Mouse (Mus musculus) cerebral cortex, adult 2 months (tissue): ENCODE data around the gene Cfap61.

ENCODE experiments used
- WGBS: fragments of 180-500 bp; shearing (Covaris S2); methylation state at CpG from one replicate; pipeline ENCODE4 v1.1.7; 2018; 5-methylcytosine and 5-hydroxymethylcytosine counted together

Cfap61 gene

DNA sequence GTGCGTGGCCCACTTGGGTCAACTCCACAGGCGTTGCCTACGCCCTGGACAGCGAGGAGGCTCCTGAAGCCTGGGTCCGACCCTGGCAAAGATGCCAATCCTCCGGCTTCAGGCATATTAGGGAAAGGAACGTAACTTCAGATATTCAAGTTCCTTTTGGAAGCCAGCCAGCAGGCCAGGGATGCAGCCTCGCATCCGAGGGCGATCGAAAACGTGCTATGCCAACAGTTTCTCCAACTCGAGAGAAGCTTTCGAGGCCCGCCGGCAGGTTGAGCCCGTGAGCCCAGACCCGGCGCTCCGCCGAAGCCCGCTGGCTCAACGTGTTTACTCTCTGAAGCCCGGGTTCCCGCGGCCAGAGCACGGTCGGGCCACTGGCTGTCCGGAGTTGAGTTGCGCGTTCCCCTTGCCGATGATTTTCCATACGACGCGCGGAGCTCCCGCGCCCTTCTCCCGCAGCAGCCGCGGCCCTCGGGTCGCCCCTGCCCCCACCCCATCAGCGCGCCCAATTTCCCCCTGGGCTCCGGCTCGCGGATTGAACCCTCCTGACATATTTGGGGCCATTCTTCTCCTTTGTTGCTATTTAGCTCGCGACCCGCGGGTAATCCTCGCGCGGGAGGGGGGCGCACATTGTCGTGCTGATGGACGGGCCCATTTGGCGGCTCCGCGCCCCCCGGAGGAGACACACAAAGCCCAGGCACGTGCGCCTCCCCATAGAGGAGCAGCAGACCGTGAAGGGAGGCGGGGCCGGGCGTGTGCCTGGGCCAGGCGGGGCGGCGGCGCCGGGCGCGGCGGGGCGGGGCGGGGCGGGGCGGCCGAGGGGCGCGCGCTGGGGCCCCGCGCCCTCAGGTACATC lies 286.7 kb downstream of the Cfap61 start, which contains the start of gene Insm1:
Insm1 (plus strand) TSS at position 846 of the 853 bp plus-strand sequence.
- 2% methylated on average over 77 of the region's 86 CpGs for whole genome bisulfite sequencing

DNA sequence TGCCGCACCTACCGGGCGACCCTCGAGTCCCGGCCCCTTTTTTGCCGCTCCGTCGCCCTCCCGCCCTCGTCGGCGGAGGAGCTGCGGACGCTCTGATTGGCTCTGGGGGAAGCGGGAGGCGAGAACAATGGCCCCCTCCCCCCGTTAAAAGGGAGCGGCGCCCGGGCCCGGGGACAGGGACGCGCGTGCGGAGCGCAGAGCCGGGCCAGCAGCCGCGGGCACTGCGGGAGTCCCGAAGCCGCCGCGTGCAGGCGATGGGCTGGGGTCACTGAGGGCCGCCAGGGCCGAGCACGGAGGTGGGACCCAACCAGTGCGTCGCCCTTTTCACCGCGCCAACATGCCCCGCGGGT lies 287.3 kb downstream of the Cfap61 start:
- WGBS = under 1% methylated on average over 43 of the region's 44 CpGs

DNA sequence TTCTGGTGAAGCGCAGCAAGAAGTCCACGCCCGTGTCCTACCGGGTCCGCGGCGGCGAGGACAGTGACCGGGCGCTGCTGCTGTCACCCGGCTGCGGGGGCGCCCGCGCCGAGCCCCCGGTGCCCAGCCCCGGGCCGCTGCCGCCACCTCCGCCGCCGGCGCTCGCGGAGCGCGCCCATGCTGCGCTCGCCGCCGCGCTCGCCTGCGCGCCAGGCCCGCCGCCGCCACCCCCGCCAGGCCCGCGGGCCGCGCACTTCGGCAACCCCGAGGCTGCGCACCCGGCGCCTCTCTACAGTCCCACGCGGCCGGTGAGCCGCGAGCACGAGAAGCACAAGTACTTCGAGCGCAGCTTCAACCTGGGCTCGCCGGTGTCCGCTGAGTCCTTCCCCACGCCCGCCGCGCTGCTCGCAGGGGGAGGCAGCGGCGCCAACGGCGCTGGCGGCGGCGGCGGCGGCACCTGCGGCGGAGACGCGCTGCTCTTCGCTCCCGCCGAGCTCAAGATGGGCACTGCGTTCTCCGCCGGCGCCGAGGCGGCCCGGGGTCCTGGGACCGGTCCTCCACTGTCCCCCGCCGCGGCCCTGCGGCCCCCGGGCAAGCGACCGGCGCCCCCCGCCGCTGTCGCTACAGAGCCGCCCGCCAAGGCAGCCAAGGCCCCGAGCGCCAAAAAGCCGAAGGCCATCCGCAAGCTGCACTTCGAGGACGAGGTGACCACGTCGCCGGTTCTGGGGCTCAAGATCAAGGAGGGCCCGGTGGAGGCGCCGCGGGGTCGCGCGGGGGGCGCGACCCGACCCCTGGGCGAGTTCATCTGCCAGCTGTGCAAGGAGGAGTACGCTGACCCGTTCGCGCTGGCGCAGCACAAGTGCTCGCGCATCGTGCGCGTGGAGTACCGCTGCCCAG lies 287.9 kb downstream of the Cfap61 start:
- WGBS = 2% methylated on average over 130 of the region's 133 CpGs

DNA sequence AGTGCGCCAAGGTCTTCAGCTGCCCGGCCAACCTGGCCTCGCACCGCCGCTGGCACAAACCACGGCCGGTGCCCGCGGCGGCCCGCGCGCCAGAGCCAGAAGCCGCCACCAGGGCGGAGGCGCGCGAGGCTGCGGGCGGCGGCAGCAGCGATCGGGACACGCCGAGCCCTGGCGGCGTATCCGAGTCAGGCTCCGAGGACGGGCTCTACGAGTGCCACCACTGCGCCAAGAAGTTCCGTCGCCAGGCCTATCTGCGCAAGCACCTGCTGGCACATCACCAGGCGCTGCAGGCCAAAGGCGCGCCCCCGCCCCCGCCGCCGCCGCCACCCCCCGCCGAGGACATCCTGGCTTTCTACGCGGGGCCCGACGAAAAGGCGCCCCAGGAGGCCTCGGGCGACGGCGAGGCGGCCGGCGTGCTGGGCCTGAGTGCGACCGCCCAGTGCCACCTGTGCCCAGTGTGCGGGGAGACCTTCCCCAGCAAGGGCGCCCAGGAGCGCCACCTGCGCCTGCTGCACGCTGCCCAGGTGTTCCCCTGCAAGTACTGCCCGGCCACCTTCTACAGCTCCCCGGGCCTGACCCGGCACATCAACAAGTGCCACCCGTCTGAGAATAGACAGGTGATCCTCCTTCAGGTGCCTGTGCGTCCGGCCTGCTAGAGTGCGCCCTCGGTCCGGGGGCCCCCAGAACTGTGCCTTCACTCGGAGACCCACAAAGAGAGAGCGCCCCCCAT lies 288.8 kb downstream of the Cfap61 start:
- 1% methylated on average over 73 of the region's 75 CpGs for WGBS

DNA sequence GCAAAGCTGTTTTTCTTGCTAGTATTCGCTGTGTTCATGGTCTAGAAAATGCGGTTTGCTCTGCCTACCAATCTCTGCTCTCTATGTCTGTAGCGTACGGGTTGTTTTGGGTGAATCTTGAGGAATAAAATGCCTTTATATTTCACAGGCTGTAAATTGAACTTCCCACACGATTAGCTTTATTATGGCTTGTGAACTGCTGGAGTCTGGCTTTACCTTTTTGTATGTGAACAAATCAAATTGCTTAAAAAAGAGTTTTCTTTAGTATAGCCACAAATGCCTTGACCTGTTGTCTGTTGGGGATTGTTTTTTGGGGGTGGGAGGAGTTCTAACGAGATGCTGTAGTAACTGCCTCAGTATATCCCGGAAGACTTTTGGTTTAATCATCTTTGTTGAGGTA lies 289.6 kb downstream of the Cfap61 start:
- 32% methylated on average over 7 of the region's 7 CpGs for WGBS

DNA sequence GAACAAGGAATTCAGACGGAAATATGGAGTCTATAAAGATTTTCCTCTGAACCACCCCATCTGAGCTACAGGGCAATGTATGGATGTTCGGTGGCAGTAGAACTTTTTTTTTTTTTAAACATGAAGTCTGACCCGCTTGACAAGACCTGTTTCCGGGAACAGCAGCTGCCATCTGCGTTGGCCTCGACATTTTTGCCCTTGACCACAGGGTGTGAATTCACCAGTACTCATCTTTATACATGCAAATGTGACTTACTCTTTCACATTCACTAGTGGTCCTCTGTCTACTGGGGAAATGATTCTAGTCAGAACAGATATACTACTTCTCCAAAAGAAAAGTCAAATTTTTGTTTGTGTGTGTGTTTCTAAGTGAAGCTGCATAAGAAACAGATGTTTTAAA lies 291.2 kb downstream of the Cfap61 start:
- WGBS = 43% methylated on average over 6 of the region's 6 CpGs

DNA sequence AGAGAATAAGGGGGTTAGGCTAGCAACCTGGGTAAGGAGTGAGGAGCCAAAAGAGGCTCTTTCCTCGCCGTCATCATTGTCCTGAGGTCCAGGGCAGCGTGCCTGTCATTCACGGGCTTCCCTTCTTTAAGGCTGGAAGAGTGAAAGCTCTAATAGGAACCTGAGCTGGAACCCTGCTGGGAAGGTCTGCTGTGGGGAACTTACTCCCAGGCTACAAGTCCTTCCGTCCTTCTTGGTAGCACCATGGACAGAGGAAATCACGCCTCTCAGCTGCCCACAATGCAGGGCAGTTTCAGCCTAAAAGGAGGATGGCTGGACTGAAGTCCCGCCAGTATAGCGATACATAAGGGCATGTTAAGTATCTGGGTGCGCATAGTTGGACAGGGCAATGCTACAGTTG lies 291.9 kb downstream of the Cfap61 start:
- WGBS = 59% methylated on average over 9 of the region's 9 CpGs

DNA sequence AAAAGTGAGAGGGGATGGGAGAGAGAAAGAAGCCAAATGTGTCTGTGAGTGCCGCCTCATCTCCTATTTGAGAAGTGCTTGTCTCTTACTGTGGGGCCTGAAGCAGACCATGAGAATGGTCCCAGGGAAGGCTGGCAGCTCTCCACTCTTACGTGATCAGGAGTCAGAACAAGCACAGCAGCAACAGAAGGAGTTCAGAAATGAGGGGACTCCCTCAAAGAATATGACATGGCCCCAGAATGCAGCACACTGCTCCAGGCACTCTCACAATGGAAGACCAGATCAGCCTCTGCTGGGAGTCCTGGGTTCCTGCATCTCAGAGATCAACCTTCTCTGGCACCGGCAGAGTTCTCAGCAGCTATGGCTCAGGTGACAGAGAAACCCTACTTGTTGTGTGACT lies 293.1 kb downstream of the Cfap61 start:
- WGBS = 84% methylated on average over 3 of the region's 3 CpGs

DNA sequence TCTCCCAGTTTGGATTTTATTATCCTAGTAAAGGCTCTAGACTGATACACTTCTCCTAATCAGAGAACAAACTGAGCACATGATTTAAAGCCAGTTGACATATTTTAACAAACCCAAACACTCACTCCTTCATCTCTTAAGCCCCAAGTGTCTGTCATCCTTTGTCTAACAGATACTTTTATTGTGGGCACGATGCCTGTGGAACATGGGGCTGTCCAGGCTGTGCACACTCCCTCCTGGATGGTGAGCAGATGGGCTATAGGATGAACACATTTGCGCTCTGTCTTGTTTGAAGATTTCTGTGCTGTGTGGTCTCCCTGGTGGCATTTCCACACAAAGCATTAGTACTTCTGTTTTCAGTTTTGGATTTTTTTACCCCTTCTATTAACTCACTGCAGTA lies 293.9 kb downstream of the Cfap61 start:
- WGBS = 78% methylated on average over 2 of the region's 2 CpGs

DNA sequence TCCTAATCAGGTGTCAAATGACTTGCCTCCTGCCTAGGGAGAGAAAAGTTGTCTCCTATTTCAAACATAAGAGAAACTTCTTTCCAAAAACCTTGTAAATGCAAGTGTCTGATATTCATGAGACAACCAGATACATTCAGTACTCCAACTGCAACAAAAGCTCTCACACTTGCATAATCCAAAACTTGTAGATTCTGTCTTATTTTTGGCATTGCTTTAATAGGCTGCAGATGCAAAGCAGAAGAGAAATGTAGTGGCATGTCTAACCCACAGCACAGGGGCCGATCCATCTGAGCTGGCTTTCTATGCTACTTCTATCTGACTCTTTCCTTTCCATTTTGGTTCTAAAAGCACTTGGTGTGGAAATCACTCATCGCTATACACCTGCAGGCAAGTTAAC lies 296.9 kb downstream of the Cfap61 start:
- WGBS = 54% methylated on average over 2 of the region's 2 CpGs

DNA sequence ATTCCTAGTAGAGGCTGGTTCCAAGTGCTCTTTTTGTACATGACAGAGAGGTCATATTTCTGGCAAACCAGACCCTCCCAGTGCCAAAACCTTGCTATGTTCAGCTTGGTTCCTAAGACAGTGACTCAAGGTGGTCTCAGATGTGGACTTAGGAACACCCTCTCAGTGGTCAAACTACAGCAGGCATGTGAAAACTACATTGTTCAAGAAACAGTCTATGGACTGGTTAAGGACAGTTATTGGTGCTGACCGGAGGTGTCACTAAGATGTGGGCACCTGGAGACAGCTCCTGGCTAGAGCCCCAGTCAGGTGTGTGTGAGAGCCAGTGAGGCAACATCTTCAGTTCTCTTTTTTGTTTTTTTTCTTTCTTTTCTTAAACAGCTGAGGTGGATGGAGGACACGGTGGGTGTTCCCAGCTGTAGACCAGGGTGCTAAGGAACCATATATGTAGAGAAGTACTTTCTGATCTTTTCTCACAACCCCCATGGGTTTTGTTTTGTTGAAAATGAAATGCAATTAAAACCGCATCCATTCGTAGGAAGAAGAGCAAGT lies 304.7 kb downstream of the Cfap61 start:
- WGBS = 81% methylated on average over 4 of the region's 4 CpGs

DNA sequence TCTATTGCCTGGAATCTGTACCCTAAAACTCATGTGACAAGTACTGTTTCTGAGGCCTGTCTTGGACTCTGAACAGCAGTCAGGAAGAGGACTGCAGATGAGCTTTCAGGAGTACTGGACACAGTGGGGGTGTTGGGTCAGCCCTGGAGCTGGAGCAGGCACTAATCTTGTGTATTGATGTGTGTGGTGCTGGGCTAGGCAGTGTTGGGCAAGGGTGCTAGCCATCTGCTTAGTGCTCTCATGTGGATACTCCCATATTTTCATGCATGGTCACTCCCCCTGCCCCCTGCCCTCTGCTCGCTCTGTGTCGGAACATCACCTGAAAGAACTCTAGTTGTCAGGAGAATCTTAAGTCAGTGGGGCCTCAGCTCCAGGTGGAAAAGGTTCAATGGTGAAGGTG lies 309.5 kb downstream of the Cfap61 start:
- WGBS = 100% methylated on average over 2 of the region's 2 CpGs

DNA sequence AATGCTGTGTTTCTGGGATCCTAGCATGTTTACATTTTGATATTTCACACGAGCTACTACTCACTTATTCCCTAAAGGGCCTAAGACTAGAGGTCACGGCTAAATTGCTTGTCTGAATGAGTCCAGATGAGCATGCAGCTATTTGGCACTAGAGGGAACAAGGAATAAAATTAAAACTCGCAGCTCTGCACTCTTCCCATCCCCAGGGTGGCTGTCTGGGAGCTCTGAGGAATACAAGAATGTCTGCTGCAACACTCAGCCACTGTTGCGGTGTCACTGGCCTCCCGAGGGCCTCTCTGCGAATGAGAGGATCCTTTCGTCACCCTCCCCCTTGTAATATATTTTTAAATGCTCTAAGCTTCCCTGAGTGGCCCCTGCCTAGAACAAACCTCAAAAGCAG lies 310.8 kb downstream of the Cfap61 start:
- 82% methylated on average over 7 of the region's 7 CpGs for WGBS

DNA sequence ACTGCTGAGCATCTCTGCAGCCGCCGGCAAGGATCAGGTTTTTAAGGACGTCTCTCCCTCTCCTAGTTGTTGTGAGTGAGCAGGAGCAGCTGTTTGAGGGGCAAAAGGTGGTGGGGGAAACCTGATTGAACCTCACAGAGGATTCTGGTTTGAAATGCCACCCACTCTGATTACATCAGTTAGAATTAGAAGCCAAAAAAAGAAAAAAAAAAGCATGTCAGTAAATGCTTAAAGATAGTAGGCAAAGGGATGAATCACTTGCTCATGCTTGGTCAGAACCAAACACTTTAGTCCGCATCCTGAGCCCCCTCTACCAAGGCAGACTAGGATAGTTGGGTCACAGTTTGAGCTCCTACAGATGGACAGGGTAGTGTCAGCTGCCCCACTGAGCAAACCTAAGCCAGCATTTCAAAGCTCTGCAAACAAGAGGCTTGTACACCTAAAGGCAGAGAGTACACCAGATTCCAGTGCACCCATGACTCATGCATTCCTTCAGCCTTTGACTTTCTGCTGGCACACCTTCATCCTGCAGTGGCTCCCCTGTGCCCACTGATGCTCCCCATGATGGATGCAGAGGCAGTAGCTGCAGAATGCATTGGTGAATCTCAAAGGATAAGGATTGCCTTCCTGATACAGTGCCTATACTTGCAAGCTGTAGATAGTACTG lies 312.0 kb downstream of the Cfap61 start:
- WGBS = 44% methylated on average over 4 of the region's 4 CpGs

DNA sequence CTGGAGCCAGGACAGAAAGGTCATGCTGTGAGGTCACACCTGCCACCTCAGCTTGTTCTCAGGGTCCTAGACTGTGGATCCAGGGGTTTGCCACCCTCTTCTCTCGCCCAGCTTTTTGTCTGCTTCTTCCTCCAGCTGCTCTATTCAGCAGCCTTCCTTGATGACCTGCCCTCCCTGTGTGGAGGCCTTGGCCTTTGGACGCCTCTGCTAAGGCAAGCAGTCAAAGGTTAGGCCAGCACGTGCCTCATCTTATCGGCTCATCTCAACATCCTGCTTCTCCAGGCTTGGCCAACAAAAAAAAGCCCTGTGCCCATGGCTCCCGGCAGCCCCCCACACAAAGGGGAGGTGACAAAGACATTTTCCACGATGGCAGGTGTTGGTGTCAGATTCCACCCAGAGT lies 313.0 kb downstream of the Cfap61 start:
- WGBS = 70% methylated on average over 6 of the region's 6 CpGs

DNA sequence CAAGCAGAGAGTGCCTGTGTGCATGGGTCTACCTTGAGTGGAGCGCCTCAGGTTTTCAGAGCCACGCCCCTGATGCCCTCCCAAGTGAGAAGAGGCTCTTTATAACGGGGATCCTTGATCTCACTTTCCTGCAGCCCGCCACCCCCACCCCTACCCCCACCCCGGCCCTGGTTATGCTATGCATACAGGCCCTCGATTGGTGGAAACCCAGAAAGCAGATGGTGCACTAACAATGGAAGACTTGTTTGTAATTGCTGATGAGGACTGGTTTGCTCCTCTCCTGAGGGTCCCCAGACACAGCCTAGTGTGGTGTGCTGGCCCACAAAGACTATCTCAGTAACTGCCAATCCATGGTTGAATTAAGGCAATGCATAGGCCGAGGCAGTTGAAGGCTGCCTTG lies 314.4 kb downstream of the Cfap61 start:
- WGBS = 84% methylated on average over 7 of the region's 7 CpGs

DNA sequence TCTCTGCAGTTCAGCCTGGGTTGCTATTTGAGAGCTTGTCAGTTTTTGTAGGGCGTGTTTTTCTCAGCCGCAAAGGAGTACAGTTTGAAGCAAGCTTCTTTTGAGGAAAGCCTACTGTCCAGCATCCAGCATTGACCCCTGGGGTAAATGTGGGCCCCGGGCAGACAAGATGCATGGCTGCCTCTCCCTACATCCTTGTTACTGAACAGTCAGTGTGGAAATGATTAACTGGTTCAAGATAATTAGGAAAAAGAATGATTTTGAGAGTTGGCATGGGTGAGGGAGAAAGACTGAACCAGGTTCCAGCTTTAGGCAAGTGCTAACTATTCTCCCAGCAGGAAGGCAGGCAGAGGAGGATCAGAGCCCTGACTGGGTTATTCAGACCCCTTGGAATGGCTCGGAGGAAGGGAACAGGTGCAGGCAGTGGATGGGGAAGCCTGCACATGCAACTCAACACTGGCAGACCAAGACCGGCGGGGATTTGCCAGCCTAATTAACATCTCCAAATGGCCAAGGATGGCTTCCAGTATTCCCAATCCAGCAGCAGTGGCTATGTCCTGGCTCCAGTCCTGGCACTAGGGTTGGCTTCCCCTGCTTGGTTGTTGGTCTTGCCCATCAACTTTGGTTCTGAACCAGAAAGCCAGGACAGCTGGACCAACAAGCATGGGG lies 315.8 kb downstream of the Cfap61 start:
- 82% methylated on average over 6 of the region's 6 CpGs for WGBS

DNA sequence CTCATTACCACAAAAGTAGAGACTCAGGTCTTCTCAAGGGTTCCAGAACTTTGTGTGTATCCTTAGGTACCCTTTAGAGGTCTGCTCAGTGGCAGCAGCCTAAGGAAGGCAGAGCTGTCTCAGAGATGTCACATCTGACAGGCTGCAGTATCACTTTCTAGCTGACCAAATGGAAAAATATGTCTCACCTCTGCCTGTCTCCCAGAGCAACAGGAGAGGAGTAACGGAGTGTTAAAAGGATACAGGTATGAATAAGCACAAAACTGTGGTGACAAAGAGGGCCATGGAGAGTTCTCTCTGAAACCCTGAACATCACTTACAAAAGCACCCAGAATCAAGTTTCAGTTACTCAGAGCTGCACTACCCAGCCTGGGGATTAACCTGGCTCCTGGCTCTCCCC lies 319.8 kb downstream of the Cfap61 start:
- 96% methylated on average over 1 of the region's 1 CpGs for WGBS

DNA sequence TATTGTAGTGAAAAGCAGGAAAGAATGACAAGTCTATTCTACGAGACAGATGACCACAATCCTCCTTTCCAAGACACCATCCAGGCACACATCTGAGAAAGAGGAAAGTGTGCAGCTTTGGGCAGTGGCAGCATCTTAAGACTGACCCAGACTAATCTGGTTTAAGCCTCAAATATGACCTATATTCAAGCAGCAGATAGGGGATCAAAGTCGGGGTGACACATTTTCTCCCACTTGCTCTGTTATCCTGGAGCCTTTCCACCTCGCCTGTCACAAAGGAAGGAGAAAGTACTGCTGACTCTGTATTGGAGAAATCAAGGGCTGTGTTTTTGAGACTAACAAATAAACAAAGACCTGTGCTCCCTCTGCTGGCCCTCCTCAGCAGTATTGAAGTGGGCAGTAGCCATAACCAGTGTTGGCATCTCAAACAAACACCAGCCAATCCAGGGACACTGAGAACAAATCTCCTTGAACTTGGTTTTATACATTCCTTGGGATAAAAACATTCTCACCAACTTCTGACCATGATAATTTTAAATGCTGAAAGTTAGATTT lies 321.8 kb downstream of the Cfap61 start:
- 62% methylated on average over 3 of the region's 3 CpGs for WGBS

DNA sequence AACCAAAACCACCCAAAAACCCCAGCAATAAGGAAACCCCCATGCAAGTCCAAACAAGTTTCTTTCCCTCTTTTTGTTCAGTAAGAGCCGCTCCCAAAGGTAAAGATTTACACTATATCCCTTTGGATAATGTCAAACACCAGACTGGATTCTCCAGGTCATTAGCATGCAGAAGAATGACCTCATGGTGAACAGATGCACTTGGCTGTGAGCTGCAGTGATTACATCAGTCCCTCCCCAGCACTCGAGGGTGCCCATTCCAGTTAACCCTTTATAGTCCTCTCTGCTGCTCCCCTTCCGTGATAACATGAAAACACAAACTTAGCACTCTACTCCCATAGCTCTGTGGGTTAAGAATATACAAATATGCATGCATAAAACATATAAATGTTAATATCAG lies 322.5 kb downstream of the Cfap61 start:
- WGBS = 53% methylated on average over 3 of the region's 3 CpGs
